8 mouse cellular contexts compared by ENCODE assay signal in the genomic region with DNA sequence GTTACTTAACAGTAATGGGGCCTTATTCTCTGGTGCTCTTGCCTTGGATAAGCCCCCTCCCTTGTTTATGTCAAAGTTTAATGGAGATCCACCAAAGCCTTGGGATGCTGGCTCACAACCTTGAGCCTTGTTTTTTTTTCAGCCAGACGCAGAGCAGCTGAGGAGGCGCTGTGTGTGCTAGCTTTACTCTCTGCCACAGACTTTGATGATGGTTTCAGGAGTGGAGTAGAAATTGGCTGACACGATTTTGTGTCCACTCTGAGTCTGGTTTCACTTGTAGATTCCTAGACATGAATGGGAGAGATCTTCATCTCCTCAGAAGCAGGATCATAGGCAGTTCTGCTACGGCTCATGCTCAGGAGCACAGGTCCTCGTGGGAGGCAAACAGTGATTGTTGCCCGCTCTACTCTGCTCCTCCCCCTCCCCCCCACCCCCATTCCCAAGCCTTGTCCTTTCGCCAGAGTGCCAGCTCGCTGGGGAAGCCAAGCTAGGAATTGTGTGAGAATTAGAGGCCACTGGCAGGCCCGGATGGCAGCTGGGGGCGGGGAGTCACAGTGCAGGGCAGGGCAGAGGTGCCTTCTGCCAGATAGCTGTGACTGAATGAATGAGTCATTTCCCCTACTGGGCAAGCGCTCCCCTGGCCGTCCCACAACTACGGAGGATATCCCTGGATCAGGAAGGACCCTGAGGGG. TPM values are rescaled to one million over a fixed set of nuclear protein-coding genes. Genes with fewer than 3 reads are reported as not detected.
DNase-seq lines count a peak whose midpoint lies in the region; ATAC-seq and TF ChIP-seq lines count a peak whose summit lies in the region.

No protein-coding gene starts in this region.

- H3ac ChIP-seq in C2C12 (ENCODE audit: control insufficient read depth, insufficient read length, low read depth): no peak overlapping the region

- peak; percentile 88 for DNase-seq in adrenal gland, postnatal 14 days
- DNase-seq in kidney, postnatal 14 days: peak; percentile 77
- peak; percentile 23 to 59 for DNase-seq in urinary bladder, postnatal 36 days (ENCODE audit: low spot score in 2 of 2)
- no peak for DNase-seq in T-cell, adult 2 months (ENCODE audit: low spot score)

- no peak for TF ChIP-seq CTCF in C2C12 (IDR thresholded peaks at IDR 0.05; ENCODE audit: control insufficient read depth, insufficient read depth, insufficient read length)
- no peak for TF ChIP-seq CTCF in embryonic fibroblast, embryonic 13.5 days (IDR thresholded peaks at IDR 0.05; ENCODE audit: borderline replicate concordance, insufficient read depth, low read length)

- 3% methylated on average over 13 of the region's 13 CpGs for WGBS in heart, embryonic 16.5 days

- no peak for TF ChIP-seq POLR2A in embryonic fibroblast, embryonic 13.5 days (IDR thresholded peaks at IDR 0.05; ENCODE audit: low read depth, low read length)

- peaks cover 2% of the 10 kb centered on the region; the same call in 1 of the 2 replicates for H3K4me1 ChIP-seq in embryonic fibroblast, embryonic 13.5 days (ENCODE audit: control insufficient read depth, insufficient read depth, low read length)
- peaks cover 21% of the 10 kb centered on the region for H3K4me1 ChIP-seq in heart, embryonic 16.5 days (ENCODE audit: control insufficient read depth, insufficient read depth, low read length)

- no peaks in the 10 kb centered on the region for H3K79me3 ChIP-seq in C2C12 (ENCODE audit: low read depth)

- H3K79me2 ChIP-seq in C2C12 (ENCODE audit: control insufficient read depth, insufficient read depth): no peaks in the 10 kb centered on the region

- H3K27ac ChIP-seq in embryonic fibroblast, embryonic 13.5 days (ENCODE audit: insufficient read depth, low read length): no peak overlapping the region
- peak overlapping the region; percentile 82 for H3K27ac ChIP-seq in heart, embryonic 16.5 days (ENCODE audit: low read length)

- no peaks in the 10 kb centered on the region for H3K9me3 ChIP-seq in heart, embryonic 16.5 days (replicated peaks; ENCODE audit: control insufficient read depth, low read length)

- ATAC-seq in heart, embryonic 16.5 days (replicated peaks; ENCODE audit: extremely low read depth, insufficient read depth, low FRiP score): peak; percentile 86
- ATAC-seq in megakaryocyte, adult 5-6 weeks (ENCODE audit: poor library complexity, severe bottlenecking): peak; percentile 76

- peak overlapping the region; percentile 31 for H3K4me3 ChIP-seq in C2C12 (ENCODE audit: insufficient read depth, poor library complexity, severe bottlenecking)
- H3K4me3 ChIP-seq in embryonic fibroblast, embryonic 13.5 days (ENCODE audit: insufficient read depth, low read length): peak overlapping the region; percentile 44
- H3K4me3 ChIP-seq in heart, embryonic 16.5 days (ENCODE audit: low read length): peak overlapping the region; percentile 75

- H3K9ac ChIP-seq in heart, embryonic 16.5 days (ENCODE audit: low read length): peak overlapping the region; percentile 80

- H3K4me2 ChIP-seq in heart, embryonic 16.5 days (ENCODE audit: low read depth, low read length): peak overlapping the region; percentile 97

- H3K27me3 ChIP-seq in C2C12 (ENCODE audit: control insufficient read depth, insufficient read depth, insufficient read length): no peaks in the 10 kb centered on the region
- peaks cover 6% of the 10 kb centered on the region for H3K27me3 ChIP-seq in heart, embryonic 16.5 days (ENCODE audit: control insufficient read depth, insufficient read depth, low read length)

- H3K36me3 ChIP-seq in C2C12 (ENCODE audit: control insufficient read depth, insufficient read depth): no peaks in the 10 kb centered on the region
- no peaks in the 10 kb centered on the region for H3K36me3 ChIP-seq in heart, embryonic 16.5 days (ENCODE audit: control insufficient read depth, insufficient read depth)

TF ChIP-seq in C2C12, 6 proteins besides CTCF, POLR2A, EP300 and RAD21:
- no peak for TF ChIP-seq MAX (IDR thresholded peaks at IDR 0.05)
- TF ChIP-seq USF1 (IDR thresholded peaks at IDR 0.05; ENCODE audit: low read depth): no peak
- peak; percentile 74 for TF ChIP-seq FOSL1 (IDR thresholded peaks at IDR 0.05; ENCODE audit: insufficient read depth, low read length, poor library complexity, severe bottlenecking)

RNA-seq across cellular contexts. Expression of gene Upp1, which starts 0.4 kb away (rescaled TPM):
- polyA plus RNA-seq in C2C12 (2012; fragmentation: generic; extraction: Trizol): 10.8 TPM
- total RNA-seq in adrenal gland, postnatal 14 days (2021): 5.3 and 6.6 TPM in 2 replicates
- 0.84 and 1.1 TPM in 2 replicates for polyA plus RNA-seq in embryonic fibroblast, embryonic 13.5 days (2011; ENCODE audit: insufficient read length, low read depth, missing spikeins)
- 37.6 and 47.2 TPM in 2 replicates for polyA plus RNA-seq in heart, embryonic 16.5 days (2015; fragmentation: Nextera tagmentation; extraction: Ambion mirVana)
- total RNA-seq in megakaryocyte, adult 5-6 weeks (2015): 2.4 and 3.0 TPM in 2 replicates
- total RNA-seq in megakaryocyte, adult 5-6 weeks (2017): 3.8 and 4.5 TPM in 2 replicates
